Mouse (Mus musculus) stomach, postnatal 0 days (tissue): ENCODE data around the gene Shmt1. TPM values are rescaled to one million over a fixed set of nuclear protein-coding genes. Genes with fewer than 3 reads are reported as not detected.

ENCODE experiments used
- ATAC-seq: fragments of 200-750 bp; cut with Nextera tagmentation; 2 replicates; pipeline ENCODE4 v1.8.0; 2017; ENCODE audit not compliant: low FRiP score, low TSS enrichment
- DNase-seq: peaks from one replicate; pipeline ENCODE4 v3.0.0-alpha.2; 2016; ENCODE audit warnings: low spot score
- H3K27ac ChIP-seq: fragments of 300-500 bp; sonication (generic); replicated peaks from 2 replicates; pipeline ENCODE4 v1.5.1; 2014; ENCODE audit warnings: mild to moderate bottlenecking, control low read depth
- H3K27me3 ChIP-seq: fragments of 300-500 bp; sonication (generic); 2 replicates; pipeline ENCODE4 v1.6.1; 2014; ENCODE audit warnings: low read length; ENCODE audit not compliant: control insufficient read depth, insufficient read depth
- H3K36me3 ChIP-seq: fragments of 300-500 bp; sonication (generic); 2 replicates; pipeline ENCODE4 v1.6.1; 2014; ENCODE audit warnings: low read length, mixed read lengths; ENCODE audit not compliant: control insufficient read depth, insufficient read depth
- H3K4me1 ChIP-seq: fragments of 300-500 bp; sonication (generic); replicated peaks from 2 replicates; pipeline ENCODE4 v1.6.1; 2014; ENCODE audit warnings: antibody characterized with exemption; ENCODE audit not compliant: control insufficient read depth, insufficient read depth
- H3K4me2 ChIP-seq: fragments of 300-500 bp; sonication (generic); replicated peaks from 2 replicates; pipeline ENCODE4 v1.6.1; 2014; ENCODE audit warnings: low read depth, mild to moderate bottlenecking, control low read depth, moderate library complexity
- H3K4me3 ChIP-seq: fragments of 300-500 bp; sonication (generic); 2 replicates; pipeline ENCODE4 v1.5.1; 2014; ENCODE audit warnings: low read depth, low read length, control low read depth
- H3K9ac ChIP-seq: fragments of 300-500 bp; sonication (generic); 2 replicates; pipeline ENCODE4 v1.6.1; 2014; ENCODE audit warnings: mild to moderate bottlenecking, low read length, control low read depth, mixed read lengths
- H3K9me3 ChIP-seq: fragments of 300-500 bp; sonication (generic); 2 replicates; pipeline ENCODE4 v1.6.1; 2016; ENCODE audit warnings: low read length; ENCODE audit not compliant: control insufficient read depth
- CTCF ChIP-seq: IDR thresholded peaks from 2 replicates; pipeline ENCODE4 v1.5.1; 2016; ENCODE audit warnings: antibody characterized with exemption, low read depth, mild to moderate bottlenecking, moderate library complexity
- EP300 ChIP-seq: optimal IDR thresholded peaks from 2 replicates; pipeline ENCODE3; 2016; ENCODE audit warnings: antibody characterized with exemption
- WGBS: fragments of 180-500 bp; shearing (Covaris S2); extraction: QIAGEN DNeasy Blood & Tissue Kit; methylation state at CpG from one replicate; pipeline ENCODE4 v1.1.7; 2014; 5-methylcytosine and 5-hydroxymethylcytosine counted together
- polyA plus RNA-seq: library from polyadenylated mRNA; unstranded; fragments of >200 nt; fragmentation: Nextera tagmentation; extraction: Ambion mirVana; gene quantifications from 2 replicates; pipeline ENCODE4 v1.2.1, GENCODE M21; 2015

Shmt1 gene
- polyA plus RNA-seq, 1 experiment from 2014 or later = 29.1 TPM

DNA sequence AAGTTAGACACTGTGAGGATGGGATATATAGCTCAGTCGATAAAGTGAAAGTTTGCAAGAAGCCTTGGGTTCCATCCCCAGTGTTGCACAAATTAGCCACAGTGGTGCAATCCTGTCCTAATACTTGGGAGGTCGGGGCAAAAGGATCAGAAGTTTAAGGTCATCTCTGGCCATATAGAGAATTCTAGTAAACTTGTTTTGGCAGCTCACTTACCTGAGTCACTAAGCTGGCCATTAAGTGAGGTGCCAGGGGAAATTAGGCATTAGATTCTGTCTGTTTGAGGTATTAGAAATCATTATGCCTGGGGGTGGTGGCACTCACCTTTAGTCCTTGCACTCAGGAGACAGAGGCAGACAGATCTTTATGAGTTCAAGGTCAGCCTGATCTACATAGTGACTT lies 12.3 kb upstream of the Shmt1 start:
- H3K27ac ChIP-seq = no peak overlapping the region
- TF ChIP-seq CTCF (no peak), EP300 (no peak)
- no peak for ATAC-seq

DNA sequence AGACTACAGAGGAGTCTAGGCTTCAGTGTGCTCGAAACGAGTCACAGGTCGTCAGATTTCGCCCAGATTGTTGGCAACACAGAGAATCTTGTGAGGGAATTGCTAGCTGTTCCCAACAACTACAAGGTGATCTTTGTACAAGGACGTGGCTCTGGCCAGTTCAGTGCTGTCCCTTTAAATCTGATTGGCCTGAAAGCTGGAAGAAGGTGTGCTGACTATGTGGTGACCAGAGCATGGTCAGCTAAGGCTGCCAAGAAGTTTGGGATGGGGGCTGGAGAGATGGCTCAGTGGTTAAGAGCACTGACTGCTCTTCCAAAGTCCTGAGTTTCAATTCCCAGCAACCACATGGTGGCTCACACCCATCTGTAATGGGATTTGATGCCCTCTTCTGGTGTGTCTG lies 4.9 kb upstream of the Shmt1 start:
- H3K4me3 ChIP-seq = no peak overlapping the region
- no peak overlapping the region for H3K27ac ChIP-seq
- WGBS = 71% methylated on average over 5 of the region's 5 CpGs
- no peak for TF ChIP-seq EP300
- TF ChIP-seq CTCF = no peak
- H3K9ac ChIP-seq = no peak overlapping the region
- H3K9me3 ChIP-seq = no peaks in the 10 kb centered on the region
- no peaks in the 10 kb centered on the region for H3K27me3 ChIP-seq
- H3K36me3 ChIP-seq = no peaks in the 10 kb centered on the region
- no peaks in the 10 kb centered on the region for H3K4me1 ChIP-seq
- DNase-seq = no peak
- no peak overlapping the region for H3K4me2 ChIP-seq
- no peak for ATAC-seq

More for the DNA sequence above, 12.3 kb upstream of the Shmt1 start:
- DNase-seq = no peak
- H3K4me3 ChIP-seq = no peak overlapping the region
- no peaks in the 10 kb centered on the region for H3K36me3 ChIP-seq
- no peak overlapping the region for H3K9ac ChIP-seq
- H3K27me3 ChIP-seq = no peaks in the 10 kb centered on the region
- H3K9me3 ChIP-seq = no peaks in the 10 kb centered on the region
- no peaks in the 10 kb centered on the region for H3K4me1 ChIP-seq
- H3K4me2 ChIP-seq = no peak overlapping the region
- WGBS = 63% methylated on average over 2 of the region's 2 CpGs

DNA sequence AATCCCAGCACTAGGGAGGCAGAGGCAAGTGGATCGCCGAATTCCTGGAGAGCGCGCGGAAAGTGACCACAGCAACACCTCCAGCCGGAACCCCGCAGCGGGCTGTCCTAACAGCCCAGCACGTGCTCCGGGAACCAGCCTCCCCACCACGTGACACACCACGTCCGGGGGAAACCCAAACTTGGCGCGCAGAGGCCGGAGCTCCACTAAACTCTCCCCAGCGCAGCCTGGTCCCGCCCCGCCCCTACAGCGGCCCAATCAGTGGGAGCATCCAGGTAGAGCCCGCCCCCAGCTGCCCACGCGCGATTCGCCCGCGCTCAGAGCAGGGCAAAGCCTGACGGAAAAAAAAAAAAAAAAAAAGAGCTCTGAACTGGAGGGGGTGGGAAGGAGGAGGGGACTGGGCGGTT lies 461 bp downstream of the Shmt1 start:
- peak overlapping the region; percentile 52 for H3K9ac ChIP-seq
- no peaks in the 10 kb centered on the region for H3K36me3 ChIP-seq
- H3K27ac ChIP-seq = 0 out of 2 replicates have a peak overlapping the region, but pooled peaks have one; percentile 63
- H3K4me1 ChIP-seq = peaks cover 3% of the 10 kb centered on the region
- no peaks in the 10 kb centered on the region for H3K9me3 ChIP-seq
- under 1% methylated on average over 29 of the region's 29 CpGs for WGBS
- ATAC-seq (peak; percentile 99), DNase-seq (peak; percentile 98)
- H3K27me3 ChIP-seq = no peaks in the 10 kb centered on the region
- H3K4me3 ChIP-seq = peak overlapping the region; percentile 39
- H3K4me2 ChIP-seq = peak overlapping the region; percentile 69
- TF ChIP-seq EP300 = no peak
- no peak for TF ChIP-seq CTCF

DNA sequence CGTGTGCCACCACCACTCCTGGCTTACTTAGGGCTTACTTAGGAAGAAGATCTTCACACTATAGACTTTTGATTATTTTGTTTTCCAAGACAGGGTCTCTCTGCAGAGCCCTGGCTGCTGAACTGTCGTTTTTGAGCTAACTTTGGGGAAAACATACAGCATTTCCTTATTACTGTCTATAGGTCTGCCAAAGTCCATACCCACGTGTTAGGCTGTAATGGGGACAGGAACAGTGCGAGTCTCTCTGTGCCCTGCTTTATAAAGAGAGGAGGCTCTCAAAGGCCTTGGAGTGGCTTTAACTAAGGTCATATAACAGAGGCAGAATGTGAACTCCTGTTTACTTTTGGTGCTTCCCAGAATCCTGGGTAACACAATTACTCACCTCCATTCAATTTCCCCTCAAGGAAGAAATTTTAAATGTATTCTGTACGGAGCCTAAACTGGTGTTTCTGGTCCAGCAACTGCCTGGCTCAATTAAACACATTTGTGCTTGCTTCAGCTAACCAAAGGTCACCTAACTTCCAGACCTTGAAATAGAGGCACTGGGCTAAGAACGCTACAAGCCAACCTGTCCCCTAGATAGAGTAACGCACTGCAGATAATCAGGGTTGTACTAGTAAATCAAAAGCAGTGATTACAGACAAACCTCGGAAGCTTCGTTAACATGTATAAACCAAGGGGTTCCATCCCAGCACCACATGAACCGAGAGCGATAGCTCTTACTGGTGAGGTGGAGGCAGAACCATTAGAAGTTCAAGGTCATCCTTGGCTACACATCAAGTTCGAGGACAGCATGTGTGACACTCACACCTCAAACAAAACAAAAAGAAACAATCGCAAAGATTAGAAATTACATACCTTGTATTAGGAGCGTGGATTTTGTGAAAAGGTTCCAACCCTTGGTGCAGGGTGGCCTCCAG lies 1.2 kb downstream of the Shmt1 start:
- Histone ChIP-seq H3K9ac (peak overlapping the region; percentile 52), H3K36me3 (no peaks in the 10 kb centered on the region), H3K9me3 (no peaks in the 10 kb centered on the region), H3K27me3 (no peaks in the 10 kb centered on the region), H3K4me3 (peak overlapping the region; percentile 39), H3K27ac (peak overlapping the region; percentile 63), H3K4me2 (peak overlapping the region; percentile 69), H3K4me1 (peaks cover 3% of the 10 kb centered on the region)
- 14% methylated on average over 14 of the region's 14 CpGs for WGBS
- no peak for TF ChIP-seq CTCF
- TF ChIP-seq EP300 = no peak
- ATAC-seq (no peak), DNase-seq (peak; percentile 45)

DNA sequence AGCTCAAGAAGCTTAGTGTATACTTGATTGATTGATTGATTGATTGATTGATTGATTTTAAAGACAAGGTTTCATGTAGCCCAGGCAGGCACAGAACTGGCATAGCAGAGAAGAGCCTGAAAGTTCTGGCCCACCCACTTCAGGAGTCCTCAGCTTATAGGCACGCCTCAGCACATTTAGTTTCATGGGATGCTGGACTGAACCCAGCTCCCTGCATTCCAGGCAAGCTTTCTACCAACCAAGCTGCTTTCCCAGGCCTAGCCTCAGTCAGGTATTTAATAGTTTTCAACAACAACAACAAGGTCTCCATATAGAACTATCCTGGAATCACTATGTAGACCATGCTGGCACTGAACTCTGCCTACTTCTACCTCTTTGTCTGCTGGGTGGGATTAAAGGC lies 2.0 kb downstream of the Shmt1 start:
- Histone ChIP-seq H3K9ac (no peak overlapping the region), H3K27ac (no peak overlapping the region)

More for the DNA sequence above, 2.0 kb downstream of the Shmt1 start:
- TF ChIP-seq CTCF = no peak
- no peak for TF ChIP-seq EP300
- DNase-seq (no peak), ATAC-seq (no peak)
- WGBS = 50% methylated on average over 1 of the region's 1 CpGs
- no peaks in the 10 kb centered on the region for H3K36me3 ChIP-seq
- peak overlapping the region; percentile 69; the same call in 1 of the 2 replicates for H3K4me2 ChIP-seq
- H3K4me1 ChIP-seq = peaks cover 3% of the 10 kb centered on the region
- H3K9me3 ChIP-seq = no peaks in the 10 kb centered on the region
- H3K27me3 ChIP-seq = no peaks in the 10 kb centered on the region
- no peak overlapping the region for H3K4me3 ChIP-seq
